Mouse (Mus musculus): ENCODE data around the gene Fam129a. TPM values are rescaled to one million over a fixed set of nuclear protein-coding genes. Genes with fewer than 3 reads are reported as not detected.

The Fam129a gene
- polyA plus RNA-seq, 2 experiments from 2014 or later = 55.3 to 74.9 TPM

DNA sequence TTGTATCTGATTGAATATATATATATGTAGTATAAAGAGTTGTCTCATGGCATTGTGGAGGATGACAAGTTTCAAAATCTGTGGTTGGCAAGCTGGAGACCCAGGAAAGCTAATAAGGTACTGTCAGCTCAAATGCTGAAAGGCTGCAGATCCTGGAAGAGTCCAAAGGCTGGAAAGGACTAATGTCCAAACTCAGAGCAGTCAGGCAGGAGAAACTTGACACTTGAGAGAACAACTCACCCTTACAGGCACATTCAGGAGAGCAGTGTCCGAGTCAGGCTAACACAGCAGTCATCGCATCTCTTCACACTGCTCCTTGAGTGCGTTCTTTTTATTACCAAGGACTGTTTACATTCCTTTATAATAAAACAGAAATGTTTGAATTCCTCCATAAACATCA is 56.2 kb downstream of the Fam129a start:
- ATAC-seq = no peak

DNA sequence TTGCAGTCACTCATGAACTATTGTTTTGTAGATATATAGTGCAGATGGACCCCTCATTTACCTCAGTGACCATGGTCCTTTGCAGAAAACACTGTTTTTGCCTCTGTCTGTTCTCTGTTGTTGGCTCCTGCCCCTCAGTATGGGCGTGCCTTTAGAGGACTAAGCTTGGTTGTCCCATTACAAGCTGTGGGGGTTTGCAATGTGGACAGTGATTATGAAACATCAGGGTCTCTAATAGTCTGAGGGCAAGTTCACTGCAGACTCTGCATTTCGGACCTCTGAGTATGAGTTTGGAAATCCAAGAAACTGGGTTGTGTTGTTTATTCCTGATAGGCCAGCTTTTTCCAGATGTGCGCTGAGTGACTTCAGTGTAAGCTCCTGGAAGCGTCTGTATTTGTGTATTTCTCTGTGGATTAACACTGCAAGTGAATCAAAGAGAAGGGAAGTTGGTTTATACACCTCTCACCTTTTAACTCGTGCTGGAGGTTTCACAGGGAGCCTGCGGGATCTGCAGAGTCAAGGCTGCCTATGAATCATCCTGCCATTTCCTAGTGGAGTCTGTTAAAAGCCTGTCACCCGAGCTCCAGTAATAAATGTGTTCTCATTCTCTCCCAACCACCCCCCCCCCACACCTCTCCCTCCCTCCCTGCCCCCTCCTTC is 58.7 kb downstream of the Fam129a start:
- ATAC-seq = no peak

- no peak for ATAC-seq
These were observed 59.3 kb downstream of the Fam129a start for GRCm38 (mm10) chr1:151630251-151630628.

DNA sequence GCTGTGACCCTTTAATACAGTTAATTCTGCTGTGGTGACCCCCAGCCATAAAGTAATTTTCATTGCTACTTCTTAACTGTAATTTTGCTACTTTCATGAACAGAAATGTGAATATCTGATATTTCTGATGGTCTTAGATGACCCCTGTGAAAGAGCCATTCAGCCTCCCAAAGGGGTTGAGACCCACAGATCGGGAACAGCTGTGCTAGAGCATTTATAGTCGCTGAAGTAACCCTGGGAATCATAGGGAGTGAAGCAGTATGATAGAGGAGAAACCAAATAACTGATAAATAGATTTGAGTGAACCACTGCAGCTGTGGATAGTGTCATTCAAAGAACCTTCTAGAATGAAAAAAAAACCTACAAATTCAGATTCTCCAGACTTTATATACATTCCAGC is 60.1 kb downstream of the Fam129a start:
- no peak for ATAC-seq

DNA sequence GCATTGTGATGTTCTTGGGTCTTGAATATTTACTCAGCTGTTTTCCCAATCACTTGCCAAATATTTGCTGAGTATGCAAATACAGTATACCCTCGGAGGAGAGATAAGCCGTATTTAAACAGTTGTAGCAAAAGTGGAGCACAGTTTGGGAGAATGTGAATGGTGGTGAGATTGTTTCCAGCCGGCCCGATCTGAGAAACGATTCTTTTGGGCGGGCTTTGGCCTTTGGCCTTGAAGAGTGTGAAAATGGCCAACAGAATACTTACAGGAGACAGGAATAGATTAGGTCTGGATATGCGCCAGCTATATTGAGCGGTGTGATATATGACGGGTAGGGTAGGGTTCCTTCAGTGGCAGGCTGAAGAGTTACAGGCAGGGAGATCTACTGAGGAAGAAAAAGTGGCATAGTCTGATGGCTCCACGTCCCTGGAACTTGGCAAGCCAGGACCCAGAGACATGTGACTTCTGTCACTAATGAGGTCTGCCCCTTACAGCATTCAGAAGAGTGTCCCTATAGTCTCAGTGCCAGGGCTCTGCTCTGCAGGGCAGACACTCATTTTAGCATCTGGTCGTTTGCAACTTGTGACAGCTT is 60.8 kb downstream of the Fam129a start:
- ATAC-seq = no peak

DNA sequence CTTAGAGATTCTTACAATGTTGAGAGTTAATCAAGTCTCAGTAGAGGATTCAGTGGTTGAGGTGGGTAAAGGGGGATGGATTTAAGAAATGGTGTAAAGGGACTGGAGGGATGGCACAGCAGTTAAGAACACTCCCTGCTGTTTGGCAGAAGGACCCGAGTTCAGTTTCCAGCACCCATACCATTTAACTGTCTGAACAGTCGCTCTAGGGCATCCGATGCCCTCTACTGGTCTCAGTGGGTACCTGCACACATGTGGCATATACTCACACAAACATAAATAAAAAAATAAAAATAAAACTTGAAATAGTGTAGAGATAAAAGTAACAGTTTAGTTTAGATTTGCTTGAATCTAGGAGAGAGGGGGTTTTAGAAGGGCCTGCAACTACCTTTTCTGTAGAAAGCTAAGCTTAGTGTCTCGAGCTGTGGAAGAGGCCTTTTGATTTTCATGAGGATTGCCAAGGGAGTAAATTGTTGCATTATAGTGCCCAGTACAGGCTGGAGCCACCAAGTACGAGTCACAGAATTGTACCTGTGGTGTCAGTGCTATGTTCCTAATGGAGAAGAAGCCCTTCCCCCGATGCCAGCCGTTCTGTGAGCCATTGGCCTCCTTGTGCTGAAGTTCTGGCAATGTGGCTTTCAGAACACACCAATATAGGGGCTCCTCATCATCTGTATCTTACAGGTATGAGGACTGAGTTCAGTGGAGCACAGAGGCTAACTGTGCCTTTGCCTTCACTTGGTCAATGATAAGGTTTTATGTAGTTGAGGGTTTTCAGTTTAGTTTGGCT is 61.8 kb downstream of the Fam129a start:
- ATAC-seq = no peak

- peak; percentile 53 for ATAC-seq
These were observed 65.7 kb downstream of the Fam129a start for GRCm38 (mm10) chr1:151636637-151637036.

DNA sequence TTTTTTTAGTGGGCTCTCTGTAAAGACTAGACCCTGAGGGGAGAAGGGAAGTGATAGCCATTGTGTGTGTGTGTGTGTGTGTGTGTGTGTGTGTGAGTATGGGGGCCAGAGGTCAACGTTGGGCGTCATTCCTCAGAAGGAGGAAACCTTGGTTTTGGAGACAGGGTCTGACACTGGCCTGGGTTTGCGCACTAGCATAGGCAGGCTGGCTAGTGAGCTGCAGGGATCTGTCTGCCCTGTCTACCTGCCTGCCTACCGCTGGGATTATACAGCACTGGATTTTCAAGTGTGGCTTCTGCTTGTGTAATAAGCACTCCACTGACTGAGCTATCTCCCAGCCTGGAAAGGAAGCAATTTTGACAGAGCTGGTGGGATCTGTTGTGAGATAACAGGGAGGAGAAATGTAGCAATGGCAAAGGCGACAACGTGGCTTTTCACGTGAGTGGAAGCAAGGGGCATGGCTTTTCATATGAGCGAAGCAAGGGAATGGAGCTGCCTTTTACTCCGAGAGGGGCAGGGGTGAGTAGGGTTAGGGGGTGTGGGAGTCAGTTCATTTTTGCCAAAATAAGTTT is 66.5 kb downstream of the Fam129a start:
- ATAC-seq = no peak

DNA sequence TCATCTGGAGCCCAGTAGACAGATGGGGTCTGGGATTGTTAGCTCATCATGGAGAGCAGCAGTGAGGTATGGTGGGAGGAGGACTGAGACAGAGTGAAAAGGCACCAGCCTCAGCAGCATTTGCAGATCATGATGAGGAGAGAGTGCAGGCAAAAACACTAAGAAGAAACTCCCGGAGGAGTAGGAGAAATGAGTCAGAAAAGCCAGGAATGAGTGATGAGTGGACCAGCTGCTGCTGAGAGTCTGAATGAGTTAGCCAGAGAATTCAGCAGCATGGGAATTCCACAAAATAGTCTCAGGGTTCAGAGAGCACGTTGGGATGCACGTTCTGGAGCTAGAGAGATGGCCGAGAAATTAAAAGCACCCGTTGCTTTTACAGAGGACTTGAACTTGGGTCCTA is 67.4 kb downstream of the Fam129a start:
- ATAC-seq = no peak

GRCm38 (mm10) chr1:151638770-151639169 is 67.8 kb downstream of the Fam129a start:
- no peak for ATAC-seq

GRCm38 (mm10) chr1:151646380-151646779 is 75.4 kb downstream of the Fam129a start:
- ATAC-seq = no peak

DNA sequence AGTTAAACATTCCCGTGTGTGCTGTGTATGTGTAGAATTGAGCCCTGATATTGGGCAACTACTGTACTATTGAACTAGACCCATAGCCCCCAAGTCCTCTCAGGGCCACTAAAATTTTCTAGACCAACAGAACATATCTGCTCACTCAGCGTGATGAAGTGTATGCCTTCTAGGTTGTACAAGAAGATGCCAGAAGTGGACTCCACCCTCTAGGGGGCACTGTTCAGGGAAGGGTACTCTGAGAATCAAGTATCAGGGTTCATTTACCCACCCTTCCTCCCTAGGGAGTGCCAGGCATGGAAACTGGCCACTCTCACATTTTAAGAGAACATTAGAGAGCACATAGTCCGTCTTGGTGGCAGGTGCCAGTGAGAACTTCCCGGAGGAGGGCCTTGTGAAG is 77.1 kb downstream of the Fam129a start:
- no peak for ATAC-seq

GRCm38 (mm10) chr1:151657042-151657605 is 86.1 kb downstream of the Fam129a start:
- ATAC-seq = no peak

DNA sequence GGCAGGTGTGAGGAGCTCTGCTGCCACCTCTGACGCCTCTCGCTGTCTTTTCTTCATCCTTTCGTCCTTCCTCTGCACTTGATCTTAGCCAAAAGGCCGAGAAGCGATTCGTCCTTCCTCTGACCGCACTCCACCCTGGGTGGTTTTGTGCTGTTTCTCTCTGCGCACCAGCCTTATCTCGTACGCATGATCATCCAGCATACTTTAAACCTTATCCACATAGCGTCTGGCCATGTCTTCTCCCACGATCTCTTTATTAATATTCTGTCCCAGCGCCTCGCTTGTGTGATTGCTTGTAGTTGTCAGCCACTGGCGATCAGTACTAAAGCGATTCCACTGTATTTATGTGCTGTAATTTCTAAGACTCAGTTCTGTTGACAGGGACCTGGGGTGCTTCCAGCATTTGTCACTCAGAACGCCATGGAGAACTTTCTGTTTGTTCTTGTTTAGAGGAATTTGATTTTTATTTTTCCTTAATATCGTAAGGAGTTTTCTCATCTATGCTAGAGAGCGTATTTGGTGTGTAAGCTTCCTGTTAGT is 87.4 kb downstream of the Fam129a start:
- ATAC-seq = no peak

- no peak for ATAC-seq
These were observed 88.7 kb downstream of the Fam129a start for GRCm38 (mm10) chr1:151659636-151660035.

DNA sequence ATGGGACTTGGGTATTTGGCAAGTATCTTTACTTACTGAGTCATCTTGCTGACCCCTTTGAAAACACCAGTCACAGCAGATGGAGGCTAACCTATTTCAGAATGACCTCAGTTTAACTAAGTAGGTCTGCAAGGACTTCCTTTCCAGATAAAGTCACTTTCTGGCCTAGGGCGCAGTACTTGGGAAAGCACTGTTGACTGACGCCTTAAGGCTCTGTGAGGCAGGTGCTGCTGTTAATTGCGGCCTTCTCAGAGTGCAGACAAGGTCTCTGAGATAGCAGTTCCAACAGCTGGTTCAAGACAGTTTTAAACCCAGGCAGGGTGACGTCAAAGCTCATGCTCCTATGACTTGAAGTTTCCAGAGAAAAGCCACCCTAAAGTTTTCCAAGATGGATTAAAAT is 89.3 kb downstream of the Fam129a start:
- ATAC-seq = no peak

DNA sequence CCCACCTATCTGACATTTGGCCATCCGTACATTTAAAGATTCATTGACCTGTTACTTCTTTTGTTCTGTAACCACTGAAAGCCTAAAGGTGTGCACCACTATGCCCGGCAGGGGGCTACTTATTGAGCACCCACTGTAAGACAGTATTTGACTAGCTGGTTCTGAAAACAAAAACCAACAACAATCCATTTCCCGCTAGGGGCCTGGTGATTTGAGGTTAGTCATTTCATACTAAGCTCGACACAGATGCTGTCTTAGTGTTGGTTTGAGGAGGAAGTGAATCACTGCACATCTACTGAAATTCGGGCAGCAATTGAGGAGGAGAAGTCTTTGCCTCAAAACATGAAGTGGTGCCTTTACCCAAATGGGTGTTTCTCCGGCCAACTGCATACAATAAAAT is 89.9 kb downstream of the Fam129a start:
- ATAC-seq = peak; percentile 56

- ATAC-seq = no peak
These were observed 90.9 kb downstream of the Fam129a start for GRCm38 (mm10) chr1:151661684-151662439.

GRCm38 (mm10) chr1:151662958-151663357 is 92.0 kb downstream of the Fam129a start:
- peak; percentile 86 for ATAC-seq

DNA sequence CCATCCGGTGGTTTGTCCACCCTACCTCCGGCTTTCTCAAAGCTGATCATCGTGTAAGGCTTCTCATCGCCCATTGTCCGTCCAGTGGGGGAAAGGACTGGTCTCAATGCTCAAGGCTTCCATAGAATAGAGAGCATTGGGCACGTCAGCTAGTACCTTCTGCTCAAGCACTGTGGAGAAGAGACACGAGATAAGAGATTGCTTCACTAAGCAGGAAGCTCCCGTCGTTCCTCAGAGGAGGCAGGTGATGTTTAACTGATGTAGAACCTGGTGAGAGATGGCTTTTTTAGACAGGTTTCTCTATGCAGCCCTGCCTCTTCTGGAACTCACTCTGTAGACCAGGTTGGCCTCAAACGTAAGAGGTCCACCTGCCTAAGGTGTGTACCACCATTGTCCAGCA is 93.4 kb downstream of the Fam129a start:
- ATAC-seq = no peak

DNA sequence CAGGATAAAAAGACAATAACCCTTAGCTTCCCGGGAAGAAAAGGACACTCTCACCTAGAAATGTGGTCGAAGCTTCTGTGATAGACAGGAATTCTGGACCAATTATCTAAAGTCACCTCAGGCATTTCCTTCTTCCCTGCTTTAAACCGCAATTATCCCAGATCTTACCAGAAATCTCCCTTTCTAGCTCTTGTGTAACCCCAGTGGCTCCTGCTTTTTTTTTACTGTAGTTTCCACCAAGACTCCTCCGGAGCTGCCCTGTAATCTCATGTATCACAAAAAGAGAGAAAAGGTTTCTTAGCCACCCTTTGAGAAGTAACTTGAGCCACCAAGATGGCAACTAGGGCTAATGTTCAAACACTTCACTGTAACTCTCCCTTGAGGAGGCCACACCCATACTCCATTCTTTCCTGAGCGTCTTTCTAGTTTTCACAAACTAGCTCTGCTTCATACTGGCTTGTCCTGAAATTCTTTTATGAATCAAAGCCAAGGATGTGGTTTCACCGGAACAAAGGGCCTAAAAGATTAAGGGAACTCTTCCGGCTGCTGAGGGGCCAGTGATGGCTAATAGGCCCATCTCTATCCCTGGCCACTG is 93.9 kb downstream of the Fam129a start:
- ATAC-seq = no peak
